Mouse (Mus musculus) lung, postnatal 0 days (tissue): ENCODE measurements around the gene Abhd6.

Source experiments
- CTCF ChIP-seq: IDR thresholded peaks from 2 replicates; pipeline ENCODE4 v1.5.1; 2016; ENCODE audit warnings: antibody characterized with exemption, mild to moderate bottlenecking
- EP300 ChIP-seq: IDR thresholded peaks from 2 replicates; pipeline ENCODE4 v1.6.1; 2016; ENCODE audit warnings: antibody characterized with exemption, mild to moderate bottlenecking, control low read depth

- TF ChIP-seq CTCF (no peak), EP300 (peak; percentile 58)
These were observed 36.2 kb downstream of the Abhd6 start for GRCm38 (mm10) chr14:8038791-8039448.
